In genomic region chr11:103325172-103325571, GRCm38 (mm10) we compare ENCODE assay signal across 7 mouse cellular contexts. TPM values are rescaled to one million over a fixed set of nuclear protein-coding genes. Genes with fewer than 3 reads are reported as not detected.
A peak's percentile ranks its signal among the peaks of the same experiment; 100 is the strongest.
DNase-seq lines count a peak whose midpoint lies in the region; ATAC-seq lines count a peak whose summit lies in the region.

No protein-coding gene starts in this region.

- H3K4me1 ChIP-seq in kidney, embryonic 14.5 days (ENCODE audit: control insufficient read depth, insufficient read depth, low read length) = 0 out of 2 replicates have a peak, but pooled peaks cover 3% of the 10 kb centered on the region

- H3K36me3 ChIP-seq in kidney, embryonic 14.5 days (ENCODE audit: control insufficient read depth, insufficient read depth, low read length) = no peaks in the 10 kb centered on the region

- H3K4me2 ChIP-seq in kidney, embryonic 14.5 days (replicated peaks; ENCODE audit: low read depth, low read length) = no peak overlapping the region

- H3K27me3 ChIP-seq in kidney, embryonic 14.5 days (ENCODE audit: control insufficient read depth, insufficient read depth, low read length) = no peaks in the 10 kb centered on the region

- no peak overlapping the region for H3K9ac ChIP-seq in kidney, embryonic 14.5 days (ENCODE audit: low read depth, low read length)

- H3K9me3 ChIP-seq in kidney, embryonic 14.5 days (ENCODE audit: control insufficient read depth, low read length) = no peaks in the 10 kb centered on the region

- H3K27ac ChIP-seq in kidney, embryonic 14.5 days (ENCODE audit: low read depth, low read length) = no peak overlapping the region

- peak; percentile 65; the same call in 1 of the 2 replicates for ATAC-seq in kidney, embryonic 14.5 days (ENCODE audit: low FRiP score, low TSS enrichment)

- 13% methylated on average over 8 of the region's 8 CpGs for WGBS in kidney, embryonic 14.5 days

- DNase-seq in CD4-positive helper T cell, adult 2 months (ENCODE audit: low read depth, low spot score) = peak; percentile 65
- peak; percentile 79 for DNase-seq in NIH3T3 (ENCODE audit: low read depth)
- peak; percentile 77 to 79 for DNase-seq in cerebellum, postnatal 36 days
- DNase-seq in gastrocnemius, postnatal 10 days = peak; percentile 84
- peak; percentile 61 to 71 for DNase-seq in lung, adult 18-20 months
- peak; percentile 63 for DNase-seq in retina, postnatal 7 days (ENCODE audit: low read depth, low spot score)

- no peak overlapping the region for H3K4me3 ChIP-seq in kidney, embryonic 14.5 days (ENCODE audit: low read length)

RNA-seq across cellular contexts. Expression of gene Arhgap27, which starts 38.3 kb away (rescaled TPM):
- total RNA-seq in gastrocnemius, postnatal 10 days (2021) = 10 to 100 TPM in 1 of 2 experiments, 1 to 10 TPM in 1; 9.7 to 12.6 TPM
- 11.7 and 15.6 TPM in 2 replicates for polyA plus RNA-seq in kidney, embryonic 14.5 days (2014; fragmentation: Nextera tagmentation; extraction: Ambion mirVana)

RNA-seq across cellular contexts. Expression of gene Map3k14, which starts 57.9 kb away (rescaled TPM):
- total RNA-seq in gastrocnemius, postnatal 10 days (2021) = 1 to 10 TPM; 3.3 to 5.0 TPM
- 3.3 and 4.8 TPM in 2 replicates for polyA plus RNA-seq in kidney, embryonic 14.5 days (2014; fragmentation: Nextera tagmentation; extraction: Ambion mirVana)
